Mouse (Mus musculus) urinary bladder, postnatal 4 days (tissue): ENCODE measurements at regions not wholly inside any gene's neighbourhood (a gene's known extent, or its start where the extent isn't known, plus 50 kb on each side); places are given as distances from the start of the nearest gene placed in this dataset.

Experiments used
- DNase-seq, 2 experiments: peaks; one replicate each; pipeline ENCODE4 v3.0.0; 2021 to 2022; ENCODE audit warnings: low spot score in 2 of 2

GRCm38 (mm10) chr2:74354591-74354990 lies 224.6 kb downstream of the Lnpk start:
- no peak for DNase-seq

GRCm38 (mm10) chr2:74349809-74350208 lies 229.4 kb downstream of the Lnpk start:
- DNase-seq: no peak

GRCm38 (mm10) chr2:74306301-74306700 lies 272.9 kb downstream of the Lnpk start:
- DNase-seq: no peak

GRCm38 (mm10) chr2:74300885-74301451 lies 278.3 kb downstream of the Lnpk start:
- no peak for DNase-seq

- DNase-seq: peak; percentile 24 to 69
These were observed 278.9 kb downstream of the Lnpk start for GRCm38 (mm10) chr2:74300366-74300791.

GRCm38 (mm10) chr2:74292641-74293040 lies 286.6 kb downstream of the Lnpk start:
- no peak for DNase-seq

GRCm38 (mm10) chr2:74291416-74292396 lies 287.5 kb downstream of the Lnpk start:
- DNase-seq: no peak

- DNase-seq: no peak
These were observed 293.6 kb downstream of the Lnpk start for GRCm38 (mm10) chr2:74285624-74286023.

GRCm38 (mm10) chr2:74264963-74265362 lies 314.3 kb downstream of the Lnpk start:
- no peak for DNase-seq

- DNase-seq: no peak
These were observed 322.0 kb downstream of the Lnpk start for GRCm38 (mm10) chr2:74257034-74257781.

- no peak for DNase-seq
These were observed 331.7 kb downstream of the Lnpk start for GRCm38 (mm10) chr2:74247521-74247920.

GRCm38 (mm10) chr2:74246631-74247030 lies 332.6 kb downstream of the Lnpk start:
- DNase-seq: no peak

- no peak for DNase-seq
These were observed 333.1 kb upstream of the Atp5g3 start for GRCm38 (mm10) chr2:74244203-74244602.

GRCm38 (mm10) chr2:74243801-74244200 lies 332.7 kb upstream of the Atp5g3 start:
- DNase-seq: no peak

GRCm38 (mm10) chr2:74239586-74239985 lies 328.5 kb upstream of the Atp5g3 start:
- DNase-seq: no peak

- DNase-seq: no peak
These were observed 306.3 kb upstream of the Atp5g3 start for GRCm38 (mm10) chr2:74217437-74217836.

- DNase-seq: no peak
These were observed 299.1 kb upstream of the Atp5g3 start for GRCm38 (mm10) chr2:74210210-74210609.

GRCm38 (mm10) chr2:74209421-74209917 lies 298.3 kb upstream of the Atp5g3 start:
- DNase-seq: no peak

GRCm38 (mm10) chr2:74207440-74207839 lies 296.3 kb upstream of the Atp5g3 start:
- DNase-seq: no peak

GRCm38 (mm10) chr2:74202776-74203175 lies 291.6 kb upstream of the Atp5g3 start:
- DNase-seq: no peak

- DNase-seq: no peak
These were observed 290.6 kb upstream of the Atp5g3 start for GRCm38 (mm10) chr2:74201608-74202323.
